Mouse (Mus musculus) lung, embryonic 15.5 days (tissue): Measurements from ENCODE around the gene Dthd1. TPM values are rescaled to one million over a fixed set of nuclear protein-coding genes. Genes with fewer than 3 reads are reported as not detected.
A peak's percentile ranks its signal among the peaks of the same experiment; 100 is the strongest.

Source experiments
- ATAC-seq: fragments of 200-750 bp; cut with Nextera tagmentation; 2 replicates; pipeline ENCODE4 v1.8.0; 2017; ENCODE audit warnings: moderate number of reproducible peaks, borderline replicate concordance; ENCODE audit not compliant: low FRiP score, low TSS enrichment; ENCODE audit errors: extremely low read depth
- H3K27ac ChIP-seq: fragments of 300-500 bp; sonication (generic); 2 replicates; pipeline ENCODE4 v1.5.1; 2015; ENCODE audit warnings: moderate library complexity, mild to moderate bottlenecking, inconsistent platforms
- H3K27me3 ChIP-seq: fragments of 300-500 bp; sonication (generic); 2 replicates; pipeline ENCODE4 v1.6.1; 2015; ENCODE audit warnings: inconsistent platforms
- H3K36me3 ChIP-seq: fragments of 300-500 bp; sonication (generic); 2 replicates; pipeline ENCODE4 v1.6.1; 2015; ENCODE audit warnings: inconsistent platforms
- H3K4me1 ChIP-seq: fragments of 300-500 bp; sonication (generic); 2 replicates; pipeline ENCODE4 v1.6.1; 2015; ENCODE audit warnings: inconsistent platforms
- H3K4me2 ChIP-seq: fragments of 300-500 bp; sonication (generic); 2 replicates; pipeline ENCODE4 v1.6.1; 2015; ENCODE audit warnings: inconsistent platforms, mild to moderate bottlenecking, moderate library complexity
- H3K4me3 ChIP-seq: fragments of 300-500 bp; sonication (generic); 2 replicates; pipeline ENCODE4 v1.5.1; 2015; ENCODE audit warnings: mild to moderate bottlenecking, inconsistent platforms
- H3K9ac ChIP-seq: fragments of 300-500 bp; sonication (generic); 2 replicates; pipeline ENCODE4 v1.6.1; 2015; ENCODE audit warnings: inconsistent platforms
- H3K9me3 ChIP-seq: fragments of 300-500 bp; sonication (generic); 2 replicates; pipeline ENCODE4 v1.6.1; 2016; ENCODE audit warnings: inconsistent platforms
- WGBS: fragments of 180-500 bp; shearing (Covaris S2); methylation state at CpG from one replicate; pipeline ENCODE4 v1.1.7; 2015; 5-methylcytosine and 5-hydroxymethylcytosine counted together
- polyA plus RNA-seq: library from polyadenylated mRNA; unstranded; fragments of >200 nt; fragmentation: Nextera tagmentation; extraction: Ambion mirVana; gene quantifications from 2 replicates; pipeline ENCODE4 v1.2.1, GENCODE M21; 2015

Gene Dthd1
- polyA plus RNA-seq, 1 experiment from 2014 or later: not detected

DNA sequence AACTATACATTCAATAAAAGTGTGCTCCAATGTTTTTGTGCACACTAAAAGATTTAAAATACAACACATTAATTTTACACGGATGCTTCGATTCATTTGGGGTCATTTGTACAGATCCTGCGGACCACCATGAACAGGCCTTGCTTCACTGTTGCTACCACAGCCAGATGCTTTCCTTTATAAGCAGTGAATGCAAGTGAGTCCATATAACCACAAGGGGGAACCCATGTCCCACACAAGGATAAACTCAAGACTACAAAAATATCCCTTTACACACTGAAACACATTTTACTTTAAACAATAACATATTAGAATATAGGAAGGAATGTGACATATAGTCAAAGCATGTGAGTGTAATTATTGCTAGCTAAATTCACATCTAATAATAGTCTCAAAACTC is 81.7 kb downstream of the Dthd1 start:
- H3K4me3 ChIP-seq: no peak overlapping the region
- H3K4me2 ChIP-seq: no peak overlapping the region
- H3K9ac ChIP-seq: no peak overlapping the region
- H3K9me3 ChIP-seq: no peaks in the 10 kb centered on the region
- no peaks in the 10 kb centered on the region for H3K36me3 ChIP-seq
- no peaks in the 10 kb centered on the region for H3K27me3 ChIP-seq
- no peaks in the 10 kb centered on the region for H3K4me1 ChIP-seq
- 49% methylated on average over 3 of the region's 3 CpGs for WGBS
- no peak overlapping the region for H3K27ac ChIP-seq
- no peak for ATAC-seq

DNA sequence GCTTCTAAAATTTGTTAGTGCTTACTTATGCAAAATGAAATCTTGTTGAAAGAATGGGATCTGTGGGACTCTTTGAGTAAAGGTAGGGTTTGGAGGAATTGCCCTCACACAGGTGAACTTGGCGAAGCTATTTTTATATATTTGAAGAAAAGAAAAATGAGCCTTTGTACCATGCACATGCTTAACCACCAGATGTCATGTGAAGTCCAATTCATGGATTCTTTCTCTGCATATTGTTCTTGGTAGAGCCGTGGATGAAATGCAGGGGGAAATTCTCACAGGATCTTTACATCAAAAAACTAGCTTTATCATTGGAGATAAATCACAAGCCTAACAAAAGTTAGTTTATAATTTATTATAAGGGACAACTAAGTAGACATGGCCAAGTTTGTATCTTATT is 93.3 kb downstream of the Dthd1 start:
- no peak overlapping the region for H3K4me3 ChIP-seq
- H3K36me3 ChIP-seq: no peaks in the 10 kb centered on the region
- WGBS: 75% methylated on average over 2 of the region's 2 CpGs
- H3K4me2 ChIP-seq: no peak overlapping the region
- no peaks in the 10 kb centered on the region for H3K4me1 ChIP-seq
- no peaks in the 10 kb centered on the region for H3K9me3 ChIP-seq
- H3K27ac ChIP-seq: no peak overlapping the region
- H3K27me3 ChIP-seq: no peaks in the 10 kb centered on the region
- H3K9ac ChIP-seq: no peak overlapping the region
- no peak for ATAC-seq

GRCm38 (mm10) chr5:62909074-62909473 is 95.5 kb downstream of the Dthd1 start:
- H3K9me3 ChIP-seq: no peaks in the 10 kb centered on the region

DNA sequence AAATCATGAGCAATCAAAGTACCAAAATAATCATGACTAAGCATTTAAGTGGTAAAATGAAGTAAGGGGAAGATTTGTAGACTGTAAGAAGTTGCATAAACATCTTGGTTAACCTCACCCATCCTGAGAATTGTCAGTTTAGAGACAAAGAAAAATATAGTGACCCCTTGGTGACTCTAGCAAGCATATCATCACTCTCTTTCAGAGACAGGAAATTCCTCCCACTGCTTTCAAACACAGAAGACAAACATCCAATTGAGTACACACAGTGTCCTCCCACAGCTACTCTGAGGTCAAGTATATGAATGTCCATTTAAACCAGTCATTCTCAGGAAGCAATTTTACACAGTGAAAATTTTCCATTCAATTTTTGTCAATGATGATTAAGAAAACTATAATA is 111.0 kb downstream of the Dthd1 start:
- Histone ChIP-seq H3K27me3 (no peaks in the 10 kb centered on the region), H3K4me3 (no peak overlapping the region), H3K36me3 (no peaks in the 10 kb centered on the region), H3K4me2 (no peak overlapping the region), H3K9ac (no peak overlapping the region), H3K27ac (no peak overlapping the region), H3K9me3 (no peaks in the 10 kb centered on the region), H3K4me1 (no peaks in the 10 kb centered on the region)
- peak; percentile 42; the same call in 1 of the 2 replicates for ATAC-seq

More at GRCm38 (mm10) chr5:62909074-62909473, 95.5 kb downstream of the Dthd1 start:
- Histone ChIP-seq H3K36me3 (no peaks in the 10 kb centered on the region), H3K4me3 (no peak overlapping the region), H3K27me3 (no peaks in the 10 kb centered on the region), H3K4me1 (no peaks in the 10 kb centered on the region), H3K27ac (no peak overlapping the region), H3K9ac (no peak overlapping the region), H3K4me2 (no peak overlapping the region)
- ATAC-seq: no peak
- WGBS: 66% methylated on average over 5 of the region's 5 CpGs

Other genes with a start within 250 kb of the Dthd1 start
- gene Arap2, start 47.7 kb upstream of the Dthd1 start, polyA plus RNA-seq: 3.8 and 7.3 TPM in 2 replicates